Mouse (Mus musculus): Measurements from ENCODE around the gene Mex3d. TPM values are rescaled to one million over a fixed set of nuclear protein-coding genes. Genes with fewer than 3 reads are reported as not detected.

Gene Mex3d
- total RNA-seq, 2 experiments from 2014 or later = 17.8 to 18.9 TPM

DNA sequence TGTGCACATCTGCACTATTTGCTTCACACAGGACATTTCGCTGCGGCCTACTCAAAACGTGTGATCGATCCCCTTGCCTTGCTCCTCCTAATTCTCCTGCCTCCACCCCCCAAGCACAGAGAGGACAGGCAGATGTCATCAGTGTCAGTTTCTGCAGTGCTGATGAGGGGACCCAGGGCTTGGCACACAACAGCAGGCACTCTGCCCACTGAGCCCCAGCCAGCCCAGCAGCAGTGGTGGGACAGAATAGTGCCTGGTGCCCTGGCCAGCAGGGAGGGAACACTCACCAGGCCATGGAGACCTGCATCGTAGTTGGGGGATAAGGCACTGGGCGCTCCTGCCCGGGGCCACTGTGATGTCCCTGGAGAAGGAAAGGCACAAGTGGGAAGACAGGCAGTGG lies 28.1 kb upstream of the Mex3d start:
- DNase-seq (ENCODE audit: low spot score in 2 of 2) = no peak

DNA sequence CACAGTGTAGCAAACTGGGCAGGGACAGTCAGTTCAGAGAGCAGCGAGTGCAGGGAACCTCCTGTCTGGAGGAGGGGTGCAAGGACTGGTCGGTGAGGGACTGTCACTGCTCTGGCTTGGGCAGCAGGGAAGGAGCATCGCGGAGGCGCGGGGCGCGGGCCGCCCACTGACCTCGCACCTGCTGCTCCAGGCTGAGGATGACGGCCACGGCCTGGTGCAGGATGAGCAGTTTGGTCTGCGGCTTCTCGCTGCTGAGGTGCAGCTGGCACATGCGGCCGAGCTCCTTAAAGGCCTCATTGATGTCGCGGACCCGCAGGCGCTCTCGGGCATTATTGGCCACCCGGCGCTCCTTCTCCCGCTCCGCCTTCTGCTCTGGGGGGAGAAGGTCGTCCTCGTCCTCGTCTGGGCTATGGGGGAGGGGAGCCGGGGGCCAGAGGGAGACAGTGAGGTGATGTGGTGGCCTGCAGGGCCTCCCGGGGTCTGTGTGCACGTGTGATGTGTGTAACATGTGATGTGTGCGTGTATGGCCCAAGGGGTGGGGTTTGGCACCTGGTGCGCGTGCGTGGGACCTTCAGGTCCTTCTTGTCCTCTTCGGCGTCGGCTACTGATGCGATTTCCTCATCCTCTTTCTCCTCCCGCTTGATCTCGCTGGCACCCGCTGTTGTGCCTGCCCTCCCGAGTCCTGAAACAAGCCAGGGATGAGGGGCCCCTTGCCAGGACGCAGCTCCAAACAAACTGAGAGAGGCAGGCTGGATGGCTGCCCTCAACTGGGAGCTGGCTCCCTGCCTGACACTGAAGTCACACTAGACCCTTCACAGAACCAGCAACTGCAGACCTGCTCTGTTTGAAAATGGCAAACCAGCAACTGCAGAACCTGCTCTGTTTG lies 25.4 kb upstream of the Mex3d start:
- DNase-seq (ENCODE audit: low spot score in 2 of 2) = peak in 1 of 2 experiments; percentile 51

DNA sequence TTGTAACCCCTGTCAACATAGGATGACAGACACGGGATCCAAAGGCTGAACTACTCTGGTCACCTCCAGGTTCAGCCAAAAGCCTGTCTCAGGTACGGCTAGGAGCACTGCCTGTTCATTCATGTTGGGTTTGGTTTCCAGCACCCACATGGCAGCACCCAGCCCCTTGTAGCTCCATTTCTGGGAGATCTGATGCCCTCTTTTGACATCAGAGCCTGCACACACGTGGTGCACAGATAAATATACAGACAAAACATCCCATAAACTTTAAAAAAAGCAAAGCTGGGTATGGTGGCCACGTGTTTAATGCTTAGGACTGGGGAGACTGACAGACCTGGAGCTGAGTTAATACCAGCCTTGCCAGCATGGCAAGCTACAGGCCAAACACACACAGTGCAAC lies 20.5 kb upstream of the Mex3d start:
- DNase-seq (ENCODE audit: low spot score in 2 of 2) = no peak

DNA sequence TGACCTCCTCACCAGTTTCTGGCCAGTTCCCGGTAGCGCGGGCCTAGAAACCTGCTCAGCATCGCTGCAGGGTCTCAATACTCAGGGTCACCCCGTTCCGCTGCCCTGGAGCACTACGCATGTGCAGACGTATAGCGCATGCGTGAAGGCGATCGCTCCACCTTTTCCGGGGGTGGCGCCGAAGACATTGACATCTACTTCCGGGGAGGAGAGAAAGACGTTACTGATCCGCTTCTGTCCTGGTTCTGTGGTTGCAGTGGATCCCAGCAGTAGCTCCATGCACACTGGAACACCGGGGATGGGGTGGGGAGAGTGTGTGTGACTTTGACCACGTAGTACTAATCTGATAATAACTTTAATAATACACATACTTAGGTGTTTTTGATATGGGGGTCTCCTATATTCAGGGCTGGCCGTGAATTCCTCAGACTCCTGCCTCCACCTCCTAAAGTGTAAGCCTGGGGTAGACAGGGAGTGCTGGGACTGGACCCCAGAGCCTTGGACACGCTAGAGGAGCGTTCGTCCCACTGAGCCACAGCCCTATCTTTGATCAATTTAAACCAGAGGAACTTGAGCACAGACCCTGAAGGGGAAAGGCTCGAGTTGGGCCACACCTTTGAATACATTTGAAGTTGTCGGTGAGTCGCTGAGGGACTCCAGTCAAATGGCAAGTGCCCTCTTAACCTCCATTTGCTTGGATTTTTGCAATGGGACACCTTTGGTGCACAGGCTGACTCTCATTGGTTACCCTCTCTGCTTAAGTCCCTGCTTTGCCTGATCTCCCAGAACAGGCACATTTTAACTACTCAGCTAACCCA lies 19.4 kb upstream of the Mex3d start, which contains the start of gene Uqcr11:
TSS of gene Uqcr11 (minus strand) at position 147 of the 818 bp plus-strand sequence.
- peak; percentile 85 to 87 for DNase-seq (ENCODE audit: low spot score in 2 of 2)

DNA sequence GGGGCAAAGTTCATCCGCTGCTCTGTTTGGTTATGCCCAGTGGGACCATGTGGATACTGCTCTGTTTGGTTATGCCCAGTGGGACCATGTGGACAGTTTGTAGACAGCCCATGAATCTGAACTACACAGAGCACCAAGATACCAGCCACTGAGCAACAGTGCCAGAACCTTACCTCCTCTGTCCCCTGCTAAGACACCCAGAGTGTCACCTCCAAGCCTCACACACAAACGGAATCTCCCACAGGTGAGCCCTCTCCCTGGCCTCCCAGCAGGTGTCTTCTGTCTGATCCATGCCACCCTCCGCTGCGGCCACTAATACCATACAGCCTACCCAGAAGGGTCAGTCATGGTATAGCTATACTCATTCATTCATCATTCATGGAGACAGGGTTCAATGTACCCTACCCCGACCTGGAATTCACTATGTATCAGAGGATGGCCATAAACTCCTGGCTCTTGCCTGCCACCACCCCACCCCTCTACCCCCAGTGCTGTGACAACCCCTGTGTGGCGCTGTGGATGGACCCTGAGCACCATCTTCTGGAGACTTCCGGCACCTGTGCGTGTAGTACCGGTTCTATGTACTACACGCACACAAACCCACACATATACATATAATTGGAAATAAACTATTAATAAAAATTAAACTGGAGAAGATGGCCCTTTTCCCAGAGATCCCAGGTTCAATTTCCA lies 18.2 kb upstream of the Mex3d start:
- no peak for DNase-seq (ENCODE audit: low spot score in 2 of 2)

DNA sequence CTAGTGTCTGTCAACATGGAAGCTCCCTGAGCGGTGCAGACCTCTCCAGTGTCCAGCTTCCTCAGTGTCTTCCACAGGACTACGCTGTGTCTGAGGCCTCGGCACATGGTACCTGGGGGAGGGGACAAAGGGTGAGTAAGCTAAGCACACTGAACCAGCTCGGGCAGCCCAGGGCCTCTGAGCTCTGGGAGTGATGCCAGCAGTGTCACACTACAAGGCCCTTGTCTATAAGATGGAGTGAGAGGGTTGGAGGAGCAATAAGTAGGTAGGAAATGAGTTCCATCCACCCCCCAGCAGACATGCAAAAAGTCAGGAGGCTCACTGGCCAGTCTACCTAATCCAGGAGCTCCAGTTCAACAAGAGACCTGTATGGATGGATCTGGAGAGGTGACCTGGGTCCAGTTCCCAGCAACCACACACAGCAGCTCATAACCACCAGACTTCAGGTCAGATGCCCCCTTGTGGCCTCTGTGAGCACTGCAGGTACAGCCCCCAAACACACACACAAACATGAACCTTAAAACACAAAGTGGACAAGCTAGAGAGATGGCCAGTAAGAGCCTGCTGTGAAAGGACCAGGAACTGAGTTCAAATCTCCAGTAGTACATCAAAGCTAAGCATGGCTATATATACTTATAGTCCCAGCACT lies 15.7 kb upstream of the Mex3d start:
- DNase-seq (ENCODE audit: low spot score in 2 of 2) = no peak

DNA sequence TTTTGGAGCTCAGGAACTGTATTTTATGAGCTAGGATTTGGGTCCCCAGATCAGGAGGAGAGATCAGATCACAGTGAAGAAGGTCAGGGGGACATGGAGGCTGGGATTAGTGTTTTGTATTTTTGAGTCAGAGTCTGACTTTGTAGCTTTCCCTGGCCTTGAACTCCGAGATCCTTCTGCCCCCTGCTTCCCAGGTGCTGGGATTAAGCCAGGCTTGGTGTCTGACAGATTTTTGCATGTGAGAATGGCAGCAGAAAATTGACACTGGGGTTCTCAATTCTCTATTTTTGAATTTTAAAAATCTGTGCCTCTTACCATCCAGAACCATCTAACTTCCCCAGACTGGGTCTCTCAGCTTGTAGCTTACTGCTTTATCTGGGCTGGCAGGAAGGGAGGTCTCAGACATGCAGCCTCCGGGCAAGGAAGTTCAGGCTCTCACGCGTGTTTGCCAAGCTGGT lies 13.3 kb upstream of the Mex3d start:
- DNase-seq (ENCODE audit: low spot score in 2 of 2) = no peak

DNA sequence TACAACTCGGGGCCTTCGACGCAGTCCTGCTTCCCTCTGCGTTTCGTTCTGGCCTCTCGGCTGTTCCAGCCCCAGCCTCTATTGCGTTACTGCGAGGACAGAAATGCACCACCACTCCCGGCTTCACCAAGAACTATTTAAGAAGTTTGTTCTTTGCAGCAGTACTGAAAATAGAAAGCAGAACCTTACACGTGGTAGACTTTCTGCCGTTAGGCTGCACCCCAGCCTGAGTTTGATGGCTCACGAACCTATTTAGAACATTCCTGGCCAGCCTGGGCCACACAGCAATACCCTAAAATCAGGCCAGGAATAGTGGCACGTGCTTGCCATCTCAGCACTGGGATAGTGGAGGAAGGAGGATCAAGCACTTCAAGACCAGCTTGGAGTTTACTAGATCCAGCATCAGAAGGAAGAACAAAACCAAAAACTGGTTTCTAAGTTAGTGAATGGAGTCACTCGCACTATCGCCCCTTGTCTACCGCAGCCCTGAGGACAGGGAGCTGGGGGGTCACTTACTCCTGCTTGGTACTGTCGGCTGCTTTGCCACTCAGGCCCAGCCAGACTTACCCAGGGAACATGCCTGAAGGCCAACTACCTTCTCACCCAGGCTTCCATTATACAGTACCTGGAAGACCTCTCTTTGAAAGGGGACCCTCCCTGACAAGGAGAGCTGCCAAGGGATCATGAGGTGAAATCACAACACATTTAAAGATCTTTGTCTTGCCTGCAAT lies 12.7 kb upstream of the Mex3d start:
- no peak for DNase-seq (ENCODE audit: low spot score in 2 of 2)

DNA sequence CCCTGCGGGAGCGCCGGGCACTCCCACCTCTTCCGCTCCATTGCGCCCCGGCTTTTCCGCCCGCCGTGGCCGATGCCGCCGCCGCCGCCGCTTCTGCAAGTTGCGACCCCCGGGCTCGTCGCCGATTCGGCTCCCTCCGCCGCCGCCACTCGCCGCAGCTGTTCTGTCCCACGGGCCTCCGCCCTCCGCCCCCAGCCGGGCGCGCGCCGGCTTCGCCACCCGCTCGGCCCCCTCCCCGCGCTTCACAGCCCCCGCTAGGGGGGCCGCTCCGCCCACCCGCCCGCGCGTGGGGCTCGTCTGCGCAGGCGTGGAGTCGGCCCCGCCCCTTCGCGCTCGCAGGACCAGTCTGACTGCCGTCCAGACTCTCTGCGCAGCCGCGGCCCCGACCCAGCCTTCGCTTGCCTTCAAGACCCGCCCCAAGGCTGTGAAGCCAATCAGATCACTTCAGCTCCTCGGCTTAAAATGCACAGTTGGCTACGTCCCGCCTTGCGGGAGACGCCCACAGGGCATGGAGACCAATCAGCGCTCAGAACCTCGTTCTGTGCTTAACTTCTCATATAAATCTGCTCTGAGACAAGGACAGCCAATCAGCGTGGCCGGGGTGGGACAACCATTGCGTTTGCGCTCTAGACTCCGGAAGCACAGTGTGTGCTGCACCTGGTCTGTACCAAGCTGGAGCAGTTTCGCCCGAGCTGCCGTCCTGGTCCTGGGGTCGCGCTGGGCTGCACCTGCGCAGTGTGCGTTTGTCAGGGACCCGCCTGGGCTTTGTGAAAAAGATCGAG lies 11.9 kb upstream of the Mex3d start, which contains the start of gene Mbd3:
TSS of gene Mbd3 (minus strand) at position 360 of the 782 bp plus-strand sequence.
- peak; percentile 99 for DNase-seq (ENCODE audit: low spot score in 2 of 2)

DNA sequence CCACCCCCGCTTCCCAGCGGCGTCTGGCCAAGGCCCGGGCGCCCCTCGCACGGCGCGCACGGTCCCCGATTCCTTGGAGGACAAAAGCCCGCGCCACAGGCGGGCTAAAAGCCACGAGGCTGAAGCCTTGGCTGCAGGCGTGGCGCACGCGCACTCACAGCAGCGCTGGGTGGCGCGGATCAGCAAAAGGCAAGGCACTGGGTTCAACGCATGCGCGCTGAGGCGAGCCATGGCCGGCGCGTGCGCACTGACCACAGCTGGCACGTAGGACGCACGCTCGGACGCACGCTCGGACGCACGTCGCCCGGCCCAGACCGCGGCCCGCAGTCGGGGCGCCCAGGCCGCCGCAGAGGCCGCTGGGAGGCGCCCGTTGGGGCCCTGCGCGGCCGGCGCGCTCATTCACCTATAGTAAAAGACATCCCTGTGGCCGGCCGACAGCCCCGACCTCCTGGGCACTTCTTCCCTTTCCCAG lies 11.3 kb upstream of the Mex3d start:
- DNase-seq (ENCODE audit: low spot score in 2 of 2) = peak; percentile 98 to 99

DNA sequence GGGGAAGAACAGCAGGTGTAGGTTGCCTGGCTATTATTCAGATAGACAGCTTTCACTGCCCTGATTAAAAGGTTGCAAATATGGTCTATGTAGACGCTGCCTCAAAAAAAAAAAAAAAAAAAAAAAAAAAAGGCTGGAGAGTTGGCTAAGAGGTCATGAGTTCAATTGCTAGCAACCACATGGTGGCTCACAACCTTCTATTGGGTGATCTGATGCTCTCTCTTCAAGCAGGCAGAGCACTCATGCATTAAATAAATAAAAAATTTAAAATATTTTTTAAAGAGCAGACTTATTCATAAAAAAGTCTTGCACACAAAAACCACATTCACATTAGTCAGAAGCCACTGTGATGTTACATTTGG lies 10.7 kb upstream of the Mex3d start:
- DNase-seq (ENCODE audit: low spot score in 2 of 2) = no peak

DNA sequence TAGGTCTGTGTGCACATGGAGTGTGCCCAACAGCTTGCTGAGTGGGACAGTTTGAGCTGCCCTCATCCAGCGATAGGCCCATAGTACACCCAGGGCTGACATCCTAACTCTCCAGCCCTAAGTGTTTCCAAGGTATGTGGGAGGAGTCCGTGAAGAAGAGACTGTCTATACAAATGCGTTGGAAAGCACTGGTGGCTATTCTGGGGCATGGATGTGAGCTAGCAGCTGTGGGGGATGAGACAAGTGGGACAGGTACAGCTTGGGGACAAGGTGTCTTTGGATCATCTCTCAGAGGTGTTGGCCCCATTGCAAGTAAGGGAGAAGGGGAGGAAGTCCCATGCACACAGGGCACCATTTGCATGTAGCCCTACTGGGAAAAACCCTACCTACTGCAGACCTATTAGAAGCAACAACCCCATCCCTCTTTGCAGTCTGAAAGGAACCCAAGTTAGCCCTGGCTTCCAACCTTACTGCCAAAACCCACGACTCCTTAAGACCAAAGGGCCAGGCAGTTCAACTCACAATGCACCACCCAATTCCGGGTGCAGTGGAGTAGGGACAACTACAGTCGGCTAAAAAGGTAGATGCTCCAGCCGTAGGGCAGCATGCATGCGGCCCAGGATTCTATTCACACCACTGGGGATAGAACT lies 10.2 kb upstream of the Mex3d start:
- no peak for DNase-seq (ENCODE audit: low spot score in 2 of 2)

DNA sequence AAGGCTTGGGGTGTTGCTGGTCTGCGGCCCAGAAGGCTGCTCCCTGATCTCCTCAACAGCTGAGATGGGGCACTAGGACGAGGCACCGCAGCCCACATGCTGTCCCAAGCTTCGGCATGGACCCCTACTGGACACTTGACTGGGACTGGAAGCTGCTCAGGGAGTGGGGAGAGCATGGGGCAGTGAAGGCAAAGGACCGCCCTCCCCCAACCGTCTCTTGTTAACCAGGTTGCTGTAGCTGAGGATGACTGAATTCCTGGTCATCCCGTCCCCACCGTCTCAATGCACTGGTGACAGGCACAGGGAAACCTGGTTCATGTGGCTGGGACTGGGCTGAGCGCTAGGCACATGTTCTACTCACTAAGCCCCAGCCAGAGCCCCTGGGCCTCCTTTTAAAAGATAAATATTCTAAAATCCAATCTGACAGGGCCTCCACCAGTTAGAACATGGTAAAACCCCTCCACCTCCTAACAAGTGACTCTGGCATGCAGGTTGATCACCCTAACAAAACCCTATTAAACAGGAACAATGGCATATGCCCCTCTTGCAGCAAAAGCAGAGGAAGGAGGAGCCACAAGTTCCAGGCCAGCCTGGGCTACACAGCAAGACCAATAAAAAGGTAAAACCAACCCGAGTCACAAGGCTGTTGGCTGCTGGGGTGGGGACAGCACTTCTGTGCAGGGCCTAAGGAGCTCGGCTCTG lies 9.5 kb upstream of the Mex3d start:
- no peak for DNase-seq (ENCODE audit: low spot score in 2 of 2)

DNA sequence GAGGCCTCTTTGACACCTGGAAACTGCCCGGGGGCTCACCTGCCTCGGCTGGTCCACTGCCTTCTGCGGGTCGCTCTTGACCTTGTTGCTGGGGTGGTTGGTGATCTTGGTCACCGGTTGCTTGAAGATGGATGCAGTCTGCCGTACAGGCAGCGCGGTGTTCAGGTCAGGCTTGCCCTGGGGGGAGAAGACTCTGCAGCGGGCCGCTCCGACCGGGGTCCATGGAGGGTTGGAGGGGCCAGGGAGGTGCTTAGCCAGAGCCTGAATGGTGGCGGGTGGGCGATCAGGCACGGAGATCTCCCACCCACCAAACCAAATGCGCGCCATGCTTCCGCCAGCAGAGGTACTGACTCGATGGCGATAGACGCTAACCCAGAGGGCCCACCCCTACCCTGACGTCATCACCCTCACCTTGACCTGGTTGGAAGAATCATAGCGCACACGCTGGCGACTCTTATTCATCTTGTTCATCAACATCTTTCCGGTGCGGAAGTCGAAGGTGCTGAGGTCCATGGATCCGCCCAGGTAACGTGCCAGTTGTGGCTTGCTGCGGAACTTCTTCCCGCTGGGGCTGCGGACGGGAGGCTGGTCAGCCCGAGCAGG lies 7.7 kb upstream of the Mex3d start:
- no peak for DNase-seq (ENCODE audit: low spot score in 2 of 2)

DNA sequence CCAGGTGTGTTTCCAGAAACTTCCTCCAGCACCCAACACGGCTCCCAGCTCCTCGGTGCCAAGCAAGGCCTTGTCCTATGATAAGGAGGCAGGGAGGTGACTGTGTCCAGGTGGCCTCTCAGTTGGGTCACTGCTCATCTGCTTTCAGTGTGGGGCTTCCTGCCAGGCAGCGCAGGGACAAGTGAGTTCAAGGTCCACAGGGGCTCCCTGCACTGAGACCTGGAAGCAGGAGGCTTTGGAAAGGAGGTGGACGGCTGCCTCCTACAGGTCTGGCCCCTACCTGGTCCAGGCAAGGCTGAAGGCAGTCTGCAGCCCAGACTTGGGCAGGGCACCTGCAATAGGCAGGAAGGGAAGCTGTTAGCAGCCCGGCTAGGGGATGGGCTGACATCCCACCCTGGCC lies 5.2 kb upstream of the Mex3d start:
- DNase-seq (ENCODE audit: low spot score in 2 of 2) = no peak

DNA sequence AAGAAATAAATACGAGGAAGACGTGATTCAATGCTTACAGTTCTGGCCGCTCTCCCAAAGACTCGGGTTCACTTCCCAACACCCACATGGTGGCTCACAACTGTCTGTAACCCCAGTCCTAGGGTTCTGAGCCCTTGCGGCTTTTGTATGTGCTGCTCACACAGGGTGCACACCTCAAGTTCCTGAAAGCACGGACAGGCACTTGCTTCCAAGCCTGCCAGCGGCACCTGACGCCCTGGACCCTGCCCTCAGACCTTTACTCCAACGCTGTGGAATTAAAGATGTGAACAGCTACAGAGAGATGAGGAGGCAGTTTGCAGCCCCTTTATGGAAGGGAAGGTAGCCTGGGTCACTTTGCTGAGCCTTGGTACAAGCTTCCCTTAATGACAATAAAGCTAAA lies 3.2 kb upstream of the Mex3d start:
- DNase-seq (ENCODE audit: low spot score in 2 of 2) = no peak

DNA sequence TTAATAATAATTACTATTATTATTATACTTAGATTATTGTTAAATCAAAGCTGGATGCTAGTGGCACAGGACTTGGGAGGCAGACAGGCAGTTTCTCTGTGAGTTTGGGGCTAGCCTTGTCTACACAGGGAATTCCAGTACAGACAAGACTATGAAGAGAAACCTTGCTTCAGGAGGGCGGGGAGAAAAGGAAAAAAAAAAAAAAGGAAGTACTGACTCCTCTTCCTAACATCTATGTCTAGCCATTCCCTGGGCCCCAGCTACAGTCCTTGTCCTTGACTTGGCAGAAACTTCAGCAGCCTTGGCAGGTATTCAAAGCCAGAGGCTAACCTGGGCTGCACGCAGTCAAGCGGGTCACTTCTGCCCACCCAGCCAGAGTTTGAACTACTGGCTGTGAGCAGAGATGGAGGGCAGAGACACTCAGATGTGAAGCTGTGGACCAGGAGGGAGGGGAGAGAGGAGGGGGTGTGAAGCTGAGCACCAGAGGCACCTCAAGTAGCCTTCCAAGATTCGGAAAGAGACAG lies 1.8 kb upstream of the Mex3d start:
- no peak for DNase-seq (ENCODE audit: low spot score in 2 of 2)

DNA sequence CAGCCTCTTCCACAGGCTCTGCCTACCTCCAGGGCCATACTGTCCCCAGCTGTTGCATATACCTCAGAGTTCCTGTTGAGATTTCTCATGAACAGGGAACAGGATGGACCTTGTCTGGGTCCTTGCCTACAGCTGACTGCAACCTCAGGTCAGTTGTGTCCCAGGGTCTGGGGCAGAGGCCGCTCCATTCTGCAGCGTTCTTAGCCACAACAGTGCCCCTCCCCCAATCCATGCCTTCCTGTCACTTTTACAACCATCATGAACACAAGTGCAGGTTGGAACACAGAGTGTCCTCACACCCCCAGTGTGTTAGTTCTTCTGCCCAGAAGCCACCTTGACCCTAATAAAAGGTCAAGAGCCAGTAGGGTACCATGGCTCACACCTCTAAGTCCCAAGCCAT lies 1.3 kb upstream of the Mex3d start:
- DNase-seq (ENCODE audit: low spot score in 2 of 2) = no peak
